Mouse (Mus musculus): ENCODE measurements at regions not wholly inside any gene's neighbourhood (a gene's known extent, or its start where the extent isn't known, plus 50 kb on each side); places are given as distances from the start of the nearest gene placed in this dataset.

GRCm38 (mm10) chr1:128508816-128509461 lies 83.2 kb downstream of the Cxcr4 start:
- TF ChIP-seq CTCF (conservative IDR thresholded peaks at IDR 0.05; ENCODE audit: insufficient read depth, insufficient read length, low read depth, low read length) (no peak), POLR2A (IDR thresholded peaks at IDR 0.05; ENCODE audit: low read depth, low read length) (no peak)

Measured in kidney, adult 2 months (tissue).